Mouse (Mus musculus) megakaryocyte-erythroid progenitor cell, adult 5-6 weeks (primary cell): Measurements from ENCODE around the gene Pik3c2g. TPM values are rescaled to one million over a fixed set of nuclear protein-coding genes. Genes with fewer than 3 reads are reported as not detected.

Source experiments
- ATAC-seq: replicated peaks from 2 replicates; pipeline ENCODE4 v1.8.0; 2016; ENCODE audit warnings: mild to moderate bottlenecking, inconsistent platforms; ENCODE audit not compliant: severe bottlenecking, poor library complexity, low FRiP score, low TSS enrichment
- total RNA-seq, 2 experiments: library from RNA; stranded (forward) in 1 of 2; stranded (reverse) in 1 of 2; fragments of 200-1000, 215-1000 nt in 1 of 2; fragments of >200 nt in 1 of 2; fragmentation: Nextera tagmentation in 1 of 2; gene quantifications; 2 replicates each; pipeline ENCODE4 v1.2.3; 2014 to 2017

Pik3c2g gene
- total RNA-seq (2014; fragmentation: Nextera tagmentation) (not detected in 2 replicates), total RNA-seq (2017) (not detected in 2 replicates)

- ATAC-seq, result no peak
Observed at GRCm38 (mm10) chr6:139586892-139587291, at the start of gene Pik3c2g. Gene Pik3c2g (plus strand): TSS chr6:139587221.

- ATAC-seq, result no peak
Observed at GRCm38 (mm10) chr6:139538469-139538868, 48.6 kb upstream of the Pik3c2g start.

GRCm38 (mm10) chr6:139555537-139556179, 31.4 kb upstream of the Pik3c2g start:
- no peak for ATAC-seq

GRCm38 (mm10) chr6:139569211-139569610, 17.8 kb upstream of the Pik3c2g start:
- ATAC-seq, result no peak

GRCm38 (mm10) chr6:139575854-139576253, 11.2 kb upstream of the Pik3c2g start:
- ATAC-seq, result no peak

- ATAC-seq, result no peak
Observed at GRCm38 (mm10) chr6:139576261-139577014, 10.6 kb upstream of the Pik3c2g start.

GRCm38 (mm10) chr6:139577026-139577861, 9.8 kb upstream of the Pik3c2g start:
- ATAC-seq, result no peak

- ATAC-seq, result no peak
Observed at GRCm38 (mm10) chr6:139587478-139587877, 457 bp downstream of the Pik3c2g start.

GRCm38 (mm10) chr6:139588409-139588808, 1.4 kb downstream of the Pik3c2g start:
- ATAC-seq, result no peak

- 0 out of 2 replicates have a peak, but pooled peaks have one; percentile 44 for ATAC-seq
Observed at GRCm38 (mm10) chr6:139589291-139589690, 2.3 kb downstream of the Pik3c2g start.

- ATAC-seq, result no peak
Observed at GRCm38 (mm10) chr6:139589854-139590253, 2.8 kb downstream of the Pik3c2g start.

GRCm38 (mm10) chr6:139592081-139592480, 5.1 kb downstream of the Pik3c2g start:
- no peak for ATAC-seq

GRCm38 (mm10) chr6:139596433-139596832, 9.4 kb downstream of the Pik3c2g start:
- ATAC-seq, result no peak

- ATAC-seq, result no peak
Observed at GRCm38 (mm10) chr6:139599216-139599615, 12.2 kb downstream of the Pik3c2g start.

GRCm38 (mm10) chr6:139618774-139619173, 31.8 kb downstream of the Pik3c2g start:
- ATAC-seq, result no peak

- ATAC-seq, result no peak
Observed at GRCm38 (mm10) chr6:139624756-139625155, 37.7 kb downstream of the Pik3c2g start.

GRCm38 (mm10) chr6:139634561-139634960, 47.5 kb downstream of the Pik3c2g start:
- no peak for ATAC-seq

- no peak for ATAC-seq
Observed at GRCm38 (mm10) chr6:139655399-139655798, 68.4 kb downstream of the Pik3c2g start.

GRCm38 (mm10) chr6:139662462-139662861, 75.4 kb downstream of the Pik3c2g start:
- peak; percentile 52; the same call in 1 of the 2 replicates for ATAC-seq

- no peak for ATAC-seq
Observed at GRCm38 (mm10) chr6:139718416-139718984, 131.5 kb downstream of the Pik3c2g start.
